Mouse (Mus musculus) hindbrain, embryonic 15.5 days (tissue): ENCODE measurements around the gene E130208F15Rik. TPM values are rescaled to one million over a fixed set of nuclear protein-coding genes. Genes with fewer than 3 reads are reported as not detected.
A peak's percentile ranks its signal among the peaks of the same experiment; 100 is the strongest.

Experiments used
- ATAC-seq: fragments of 200-750 bp; cut with Nextera tagmentation; 2 replicates; pipeline ENCODE4 v1.8.0; 2017; ENCODE audit warnings: low read depth, moderate number of reproducible peaks, moderate TSS enrichment; ENCODE audit not compliant: low FRiP score
- H3K27ac ChIP-seq: fragments of 300-500 bp; sonication (generic); replicated peaks from 2 replicates; pipeline ENCODE4 v1.5.1; 2015; ENCODE audit warnings: mild to moderate bottlenecking, inconsistent platforms
- H3K27me3 ChIP-seq: fragments of 300-500 bp; sonication (generic); 2 replicates; pipeline ENCODE4 v1.6.1; 2015; ENCODE audit warnings: control low read depth, inconsistent platforms
- H3K36me3 ChIP-seq: fragments of 300-500 bp; sonication (generic); 2 replicates; pipeline ENCODE4 v1.6.1; 2015; ENCODE audit warnings: control low read depth, inconsistent platforms
- H3K4me1 ChIP-seq: fragments of 300-500 bp; sonication (generic); replicated peaks from 2 replicates; pipeline ENCODE4 v1.6.1; 2015; ENCODE audit warnings: control low read depth, inconsistent platforms
- H3K4me2 ChIP-seq: fragments of 300-500 bp; sonication (generic); 2 replicates; pipeline ENCODE4 v1.6.1; 2015; ENCODE audit warnings: moderate library complexity, mild to moderate bottlenecking, inconsistent platforms
- H3K4me3 ChIP-seq: fragments of 300-500 bp; sonication (generic); 2 replicates; pipeline ENCODE4 v1.5.1; 2015; ENCODE audit warnings: mild to moderate bottlenecking, inconsistent platforms
- H3K9ac ChIP-seq: fragments of 300-500 bp; sonication (generic); 2 replicates; pipeline ENCODE4 v1.6.1; 2015; ENCODE audit warnings: inconsistent platforms
- H3K9me3 ChIP-seq: fragments of 300-500 bp; sonication (generic); 2 replicates; pipeline ENCODE4 v1.6.1; 2016; ENCODE audit warnings: control low read depth, inconsistent platforms
- WGBS: fragments of 180-500 bp; shearing (Covaris S2); methylation state at CpG from one replicate; pipeline ENCODE4 v1.1.7; 2015; 5-methylcytosine and 5-hydroxymethylcytosine counted together
- polyA plus RNA-seq: library from polyadenylated mRNA; unstranded; fragments of >200 nt; fragmentation: Nextera tagmentation; extraction: Ambion mirVana; gene quantifications from 2 replicates; pipeline ENCODE4 v1.2.1, GENCODE M21; 2015

Gene E130208F15Rik
- polyA plus RNA-seq, 1 experiment from 2014 or later: not detected

DNA sequence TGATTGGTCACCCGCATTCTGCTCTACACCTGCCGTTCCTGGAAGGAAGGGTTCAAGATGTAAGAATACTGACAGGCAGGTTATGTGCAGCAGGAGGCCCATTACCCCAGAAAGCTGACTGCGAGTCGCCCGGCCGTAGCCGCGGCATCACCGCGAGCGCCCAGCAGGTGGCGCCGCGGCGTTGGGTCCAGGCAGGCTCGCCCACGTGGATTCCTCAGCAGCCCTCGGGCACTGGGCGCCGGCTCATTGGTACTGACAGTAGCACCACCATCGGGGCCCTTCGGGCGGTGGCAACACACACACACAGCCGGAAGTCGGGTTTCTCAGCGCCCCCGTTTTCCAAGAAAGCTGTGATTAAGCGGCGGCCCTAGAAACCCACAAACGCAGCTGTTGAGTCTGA is 26.3 kb downstream of the E130208F15Rik start:
- Histone ChIP-seq H3K27me3 (peaks cover 40% of the 10 kb centered on the region), H3K27ac (no peak overlapping the region), H3K4me2 (peak overlapping the region; percentile 49), H3K9ac (no peak overlapping the region), H3K36me3 (no peaks in the 10 kb centered on the region), H3K4me3 (peak overlapping the region; percentile 20; the same call in 1 of the 2 replicates), H3K9me3 (no peaks in the 10 kb centered on the region), H3K4me1 (peaks cover 16% of the 10 kb centered on the region)
- peak; percentile 64; the same call in 1 of the 2 replicates for ATAC-seq
- 1% methylated on average over 30 of the region's 30 CpGs for WGBS

DNA sequence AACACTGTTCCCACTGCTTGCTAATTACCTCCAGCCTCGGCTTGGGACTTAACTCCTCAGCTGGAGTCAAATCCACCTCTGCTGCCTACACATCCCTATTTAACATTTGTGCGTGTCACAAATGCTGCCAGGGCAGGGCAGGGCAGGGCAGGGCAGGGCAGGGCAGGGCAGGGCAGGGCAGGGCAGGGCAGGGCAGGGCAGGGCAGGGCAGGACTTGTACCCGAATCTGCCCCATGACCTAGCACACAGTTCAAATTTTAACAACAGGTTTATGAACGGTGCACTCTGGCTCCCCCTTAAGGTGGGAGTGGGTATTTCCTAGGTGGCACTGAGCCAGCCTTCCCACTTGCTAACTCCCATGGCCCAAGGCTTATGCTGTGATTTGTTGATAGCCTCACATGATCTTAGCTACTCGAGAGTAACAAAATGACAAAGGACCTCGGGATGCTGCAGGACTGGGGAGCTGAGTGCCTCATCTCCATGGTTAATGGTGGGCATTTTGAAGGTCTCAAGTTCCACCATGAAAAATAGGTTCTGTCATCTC is 31.8 kb downstream of the E130208F15Rik start:
- Histone ChIP-seq H3K4me1 (peaks cover 20% of the 10 kb centered on the region), H3K4me2 (no peak overlapping the region), H3K36me3 (peaks cover 12% of the 10 kb centered on the region; the same call in 1 of the 2 replicates), H3K9me3 (no peaks in the 10 kb centered on the region), H3K27ac (no peak overlapping the region), H3K27me3 (peaks cover 13% of the 10 kb centered on the region), H3K4me3 (no peak overlapping the region), H3K9ac (no peak overlapping the region)
- WGBS: 16% methylated on average over 6 of the region's 6 CpGs
- ATAC-seq: 0 out of 2 replicates have a peak, but pooled peaks have one; percentile 40

DNA sequence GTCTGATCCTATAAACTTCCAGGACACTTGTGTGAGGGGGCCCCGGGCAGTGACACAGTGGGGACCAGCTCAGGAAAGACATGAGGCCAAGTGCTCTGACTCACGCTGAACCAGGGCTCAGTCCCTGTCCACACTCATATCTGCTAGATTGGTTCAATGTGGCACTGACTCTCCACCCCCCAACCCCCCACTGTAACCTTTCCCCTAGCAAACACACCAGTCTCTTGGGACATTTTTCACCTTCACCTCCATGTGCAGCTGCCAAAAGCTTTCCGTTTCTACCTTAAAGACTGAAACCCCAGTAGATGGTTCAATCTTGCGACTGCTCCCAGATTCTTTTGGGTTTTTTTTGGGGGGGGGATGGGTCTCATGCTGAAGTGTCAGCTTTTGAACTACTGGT is 32.5 kb downstream of the E130208F15Rik start:
- 81% methylated on average over 4 of the region's 4 CpGs for WGBS
- no peak overlapping the region for H3K27ac ChIP-seq
- no peak overlapping the region for H3K4me2 ChIP-seq
- peaks cover 8% of the 10 kb centered on the region; the same call in 1 of the 2 replicates for H3K27me3 ChIP-seq
- no peak overlapping the region for H3K4me3 ChIP-seq
- H3K9me3 ChIP-seq: no peaks in the 10 kb centered on the region
- peaks cover 26% of the 10 kb centered on the region for H3K4me1 ChIP-seq
- H3K9ac ChIP-seq: no peak overlapping the region
- ATAC-seq: no peak
- H3K36me3 ChIP-seq: peaks cover 12% of the 10 kb centered on the region; the same call in 1 of the 2 replicates

DNA sequence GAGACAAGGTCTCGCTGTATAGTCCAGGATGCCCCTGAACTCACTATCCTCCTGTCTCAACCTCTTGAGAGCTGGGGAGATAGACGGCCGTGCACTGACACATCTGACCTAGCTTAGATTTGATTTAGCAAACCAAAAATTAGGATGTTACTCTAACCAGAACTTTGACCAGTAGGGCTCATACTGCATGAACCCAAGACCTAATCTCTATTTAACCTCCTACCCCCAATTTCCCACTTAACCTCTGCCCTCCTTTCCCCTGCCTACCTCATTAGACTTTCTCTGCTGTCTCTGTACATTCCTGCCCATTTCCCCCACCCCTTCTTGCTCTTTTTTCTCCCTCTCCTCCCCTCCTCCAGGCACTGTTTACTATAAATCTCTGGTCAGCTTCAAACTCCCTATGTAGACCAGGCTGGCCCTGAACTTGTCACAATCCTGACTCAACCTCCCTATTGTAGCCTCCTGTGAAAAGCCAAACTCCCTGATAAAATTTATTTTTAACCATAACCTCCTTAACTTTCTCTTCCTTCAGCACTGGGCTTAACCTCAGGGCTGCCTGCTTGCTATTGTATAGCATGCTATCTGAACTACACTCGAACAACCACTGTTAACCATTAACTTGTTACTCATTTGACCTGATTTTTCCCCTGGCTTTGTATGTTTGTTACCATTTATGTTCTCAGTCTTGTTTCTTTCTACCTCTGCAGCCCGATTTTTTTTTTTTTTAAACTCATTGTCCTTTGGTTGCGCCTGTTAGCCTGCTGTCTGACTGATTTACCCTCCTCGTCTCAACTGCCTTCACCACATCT is 37.0 kb downstream of the E130208F15Rik start:
- Histone ChIP-seq H3K4me3 (peak overlapping the region; percentile 6; the same call in 1 of the 2 replicates), H3K9me3 (no peaks in the 10 kb centered on the region), H3K4me2 (peak overlapping the region; percentile 42), H3K27ac (no peak overlapping the region), H3K36me3 (peaks cover 14% of the 10 kb centered on the region), H3K9ac (0 out of 2 replicates have a peak overlapping the region, but pooled peaks have one; percentile 8), H3K4me1 (peaks cover 67% of the 10 kb centered on the region), H3K27me3 (no peaks in the 10 kb centered on the region)
- 60% methylated on average over 7 of the region's 7 CpGs for WGBS
- ATAC-seq: no peak

DNA sequence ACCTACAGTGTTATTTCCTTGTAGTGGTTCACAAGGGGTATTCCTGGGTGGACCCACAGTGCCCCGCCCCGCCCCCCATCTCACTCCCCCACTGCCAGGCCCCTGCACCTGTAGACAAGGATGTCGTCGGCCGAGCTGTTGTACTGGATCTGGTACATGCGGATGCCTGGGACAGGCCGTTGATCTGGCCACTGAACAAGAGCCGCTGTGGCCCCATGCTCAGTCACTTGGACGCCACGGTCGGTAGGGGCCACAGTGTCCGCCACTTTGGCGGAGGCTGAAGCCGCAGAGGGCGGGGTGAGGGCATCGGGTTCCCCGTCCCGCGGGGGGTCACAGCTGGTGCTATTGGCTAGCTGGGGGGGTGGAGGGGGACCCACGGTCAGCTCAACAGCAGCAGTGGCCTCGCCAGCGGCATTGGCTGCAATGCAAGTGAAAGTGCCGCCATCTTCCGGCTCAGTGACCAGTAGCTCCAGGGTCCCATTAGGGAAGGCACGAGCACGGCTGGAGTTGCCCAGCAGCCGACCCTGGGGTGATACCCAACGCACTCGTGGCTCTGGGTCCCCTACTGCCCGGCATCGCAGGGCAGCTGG is 37.8 kb downstream of the E130208F15Rik start:
- ATAC-seq: no peak
- H3K4me2 ChIP-seq: peak overlapping the region; percentile 42
- H3K36me3 ChIP-seq: peaks cover 14% of the 10 kb centered on the region
- peaks cover 68% of the 10 kb centered on the region for H3K4me1 ChIP-seq
- 0 out of 2 replicates have a peak overlapping the region, but pooled peaks have one; percentile 8 for H3K9ac ChIP-seq
- H3K9me3 ChIP-seq: no peaks in the 10 kb centered on the region
- H3K27me3 ChIP-seq: no peaks in the 10 kb centered on the region
- 65% methylated on average over 31 of the region's 31 CpGs for WGBS
- no peak overlapping the region for H3K27ac ChIP-seq
- H3K4me3 ChIP-seq: peak overlapping the region; percentile 6; the same call in 1 of the 2 replicates

DNA sequence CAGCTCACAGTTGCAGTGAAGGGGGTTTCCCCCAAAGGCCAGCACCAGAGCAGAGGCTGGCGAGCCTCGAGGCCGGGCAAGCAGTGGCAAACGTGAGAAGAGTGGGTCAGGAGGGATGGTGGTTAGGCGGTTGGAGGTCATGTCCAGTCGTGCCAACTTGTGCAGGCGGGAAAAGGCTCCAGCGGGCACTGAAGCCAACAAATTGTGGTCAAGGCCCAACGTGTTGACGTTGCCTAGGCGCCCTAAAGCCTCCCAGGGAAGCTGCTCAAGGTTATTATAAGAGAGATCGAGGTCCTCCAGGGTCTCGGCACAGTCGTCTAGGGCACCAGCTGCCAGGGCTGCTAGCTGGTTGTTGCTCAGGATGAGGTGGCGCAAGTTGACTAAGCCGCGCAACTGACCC is 38.5 kb downstream of the E130208F15Rik start:
- Histone ChIP-seq H3K4me1 (peaks cover 68% of the 10 kb centered on the region), H3K4me3 (0 out of 2 replicates have a peak overlapping the region, but pooled peaks have one; percentile 6), H3K9me3 (no peaks in the 10 kb centered on the region), H3K27me3 (no peaks in the 10 kb centered on the region), H3K4me2 (peak overlapping the region; percentile 83), H3K9ac (no peak overlapping the region), H3K36me3 (peaks cover 13% of the 10 kb centered on the region), H3K27ac (no peak overlapping the region)
- ATAC-seq: no peak
- 92% methylated on average over 17 of the region's 17 CpGs for WGBS

DNA sequence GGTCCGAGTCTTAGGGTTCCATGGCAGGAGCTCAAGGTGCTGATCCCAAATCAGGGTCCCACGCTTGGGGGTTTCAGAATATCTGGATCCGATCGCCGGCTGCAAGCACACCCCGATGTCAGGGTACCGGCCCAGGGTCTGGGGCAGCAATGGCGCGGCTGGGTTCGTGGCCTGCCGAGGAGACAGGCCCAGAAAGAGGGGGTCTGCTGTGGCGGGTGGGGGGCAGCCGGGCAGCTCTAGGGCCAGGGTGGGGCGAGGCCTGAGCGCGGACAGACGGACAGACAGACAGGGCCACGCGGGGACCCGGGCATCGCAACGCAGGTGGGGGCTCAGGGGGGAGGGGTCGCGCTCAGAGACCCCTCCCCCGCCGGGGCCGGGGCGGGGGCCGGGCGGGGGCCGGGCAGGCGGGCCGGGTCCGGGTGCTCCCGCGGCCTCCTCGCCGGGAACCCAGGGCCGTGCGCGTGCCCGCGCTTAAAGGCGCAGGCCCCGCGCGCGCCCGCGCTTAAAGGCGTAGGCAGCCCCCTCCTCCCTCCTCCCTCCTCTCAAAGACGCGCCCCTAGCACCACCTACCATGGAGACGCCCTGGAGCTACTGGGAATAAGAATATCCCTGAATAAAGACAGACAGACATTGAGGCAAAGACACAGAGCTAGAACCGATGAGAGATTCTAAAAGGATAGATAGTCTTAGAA is 41.3 kb downstream of the E130208F15Rik start, which contains the start of gene Lrfn3:
TSS of gene Lrfn3 (minus strand) at position 121 of the 692 bp plus-strand sequence.
- ATAC-seq: peak; percentile 83
- WGBS: 2% methylated on average over 24 of the region's 55 CpGs
- peaks cover 59% of the 10 kb centered on the region for H3K4me1 ChIP-seq

DNA sequence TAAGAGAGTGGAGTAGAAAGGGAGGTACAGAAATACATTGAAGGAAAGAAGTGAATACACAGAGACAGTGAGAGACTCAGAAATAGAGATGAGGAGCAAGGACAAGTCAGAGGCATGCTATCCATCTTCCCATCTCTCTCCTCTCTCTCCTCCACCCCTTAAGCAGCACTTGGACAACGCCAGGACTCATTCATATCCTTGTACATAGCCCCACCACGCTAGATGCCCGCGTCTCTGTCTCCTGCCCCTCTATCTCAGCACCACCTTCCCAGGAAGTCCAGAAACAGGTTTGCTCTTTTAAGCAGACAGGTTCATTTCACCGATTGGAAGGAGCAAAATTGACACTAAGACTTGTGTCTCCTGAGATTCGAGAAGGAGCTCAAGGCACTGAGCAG is 41.8 kb downstream of the E130208F15Rik start:
- WGBS: 65% methylated on average over 6 of the region's 6 CpGs
- ATAC-seq: peak; percentile 44
- peaks cover 2% of the 10 kb centered on the region for H3K36me3 ChIP-seq
- H3K4me2 ChIP-seq: peak overlapping the region; percentile 83
- H3K4me1 ChIP-seq: peaks cover 53% of the 10 kb centered on the region
- H3K9me3 ChIP-seq: no peaks in the 10 kb centered on the region
- H3K9ac ChIP-seq: peak overlapping the region; percentile 89
- peak overlapping the region; percentile 71 for H3K4me3 ChIP-seq
- H3K27me3 ChIP-seq: 0 out of 2 replicates have a peak, but pooled peaks cover 4% of the 10 kb centered on the region
- H3K27ac ChIP-seq: peak overlapping the region; percentile 63; the same call in 1 of the 2 replicates

More for the DNA sequence above, 41.3 kb downstream of the E130208F15Rik start, which contains the start of gene Lrfn3:
- peak within 1 kb of the TSS; percentile 71 for H3K4me3 ChIP-seq
- peak within 1 kb of the TSS; percentile 63 for H3K27ac ChIP-seq
- peak within 1 kb of the TSS; percentile 89 for H3K9ac ChIP-seq
- H3K36me3 ChIP-seq: peaks cover 2% of the 10 kb centered on the region
- peak within 1 kb of the TSS; percentile 83 for H3K4me2 ChIP-seq
- H3K9me3 ChIP-seq: no peaks in the 10 kb centered on the region
- H3K27me3 ChIP-seq: 0 out of 2 replicates have a peak, but pooled peaks cover 4% of the 10 kb centered on the region

DNA sequence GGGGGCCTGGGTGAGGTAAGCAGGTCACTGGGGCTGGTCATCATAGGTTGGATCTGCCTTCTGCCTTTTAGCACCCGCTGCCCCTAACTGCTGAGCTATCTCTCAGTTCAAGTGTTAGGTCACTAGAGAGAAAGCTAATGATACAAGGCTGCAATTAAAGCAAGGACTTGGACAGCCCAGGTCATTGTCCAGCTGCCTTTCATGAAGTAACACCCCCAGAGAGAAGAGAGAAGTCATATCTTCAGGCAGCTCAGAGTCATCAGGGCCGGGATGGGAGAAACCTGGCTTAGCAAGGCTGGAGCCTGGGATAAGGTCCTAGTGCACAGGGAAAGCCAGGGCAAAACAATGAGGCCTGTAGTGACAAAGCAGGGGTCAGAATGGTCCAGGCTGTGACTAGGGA is 45.9 kb downstream of the E130208F15Rik start:
- H3K9me3 ChIP-seq: no peaks in the 10 kb centered on the region
- H3K36me3 ChIP-seq: no peaks in the 10 kb centered on the region
- 82% methylated on average over 2 of the region's 2 CpGs for WGBS
- no peak overlapping the region for H3K27ac ChIP-seq
- H3K4me2 ChIP-seq: no peak overlapping the region
- H3K4me3 ChIP-seq: no peak overlapping the region
- H3K27me3 ChIP-seq: 0 out of 2 replicates have a peak, but pooled peaks cover 4% of the 10 kb centered on the region
- no peak overlapping the region for H3K9ac ChIP-seq
- no peak for ATAC-seq
- peaks cover 12% of the 10 kb centered on the region for H3K4me1 ChIP-seq
